Mouse (Mus musculus) stomach, embryonic 14.5 days (tissue): ENCODE results near the gene Src. TPM values are rescaled to one million over a fixed set of nuclear protein-coding genes. Genes with fewer than 3 reads are reported as not detected.

Experiments used
- ATAC-seq: fragments of 200-750 bp; cut with Nextera tagmentation; 2 replicates; pipeline ENCODE4 v1.8.0; 2017; ENCODE audit warnings: low read depth, moderate TSS enrichment; ENCODE audit not compliant: insufficient number of reproducible peaks, insufficient read depth, low FRiP score
- H3K27ac ChIP-seq: fragments of 300-500 bp; sonication (generic); 2 replicates; pipeline ENCODE4 v1.5.1; 2014; ENCODE audit warnings: mild to moderate bottlenecking, low read length, moderate library complexity, mixed read lengths
- H3K27me3 ChIP-seq: fragments of 300-500 bp; sonication (generic); 2 replicates; pipeline ENCODE4 v1.6.1; 2014; ENCODE audit warnings: low read length, control low read depth, mixed read lengths; ENCODE audit not compliant: control insufficient read depth, insufficient read depth
- H3K36me3 ChIP-seq: fragments of 300-500 bp; sonication (generic); 2 replicates; pipeline ENCODE4 v1.6.1; 2014; ENCODE audit warnings: mild to moderate bottlenecking, control low read depth, low read length, moderate library complexity, mixed read lengths; ENCODE audit not compliant: control insufficient read depth, insufficient read depth
- H3K4me1 ChIP-seq: fragments of 300-500 bp; sonication (generic); 2 replicates; pipeline ENCODE4 v1.6.1; 2014; ENCODE audit warnings: low read length, control low read depth, mixed read lengths; ENCODE audit not compliant: control insufficient read depth, insufficient read depth
- H3K4me2 ChIP-seq: fragments of 300-500 bp; sonication (generic); replicated peaks from 2 replicates; pipeline ENCODE4 v1.6.1; 2014; ENCODE audit warnings: low read depth, low read length, control low read depth
- H3K4me3 ChIP-seq: fragments of 300-500 bp; sonication (generic); 2 replicates; pipeline ENCODE4 v1.5.1; 2014; ENCODE audit warnings: low read depth, low read length, control low read depth
- H3K9ac ChIP-seq: fragments of 300-500 bp; sonication (generic); replicated peaks from 2 replicates; pipeline ENCODE4 v1.6.1; 2014; ENCODE audit warnings: low read depth, mild to moderate bottlenecking, control low read depth, low read length, moderate library complexity, mixed read lengths
- H3K9me3 ChIP-seq: fragments of 300-500 bp; sonication (generic); 2 replicates; pipeline ENCODE4 v1.6.1; 2016; ENCODE audit warnings: low read depth, low read length, control low read depth; ENCODE audit not compliant: control insufficient read depth
- WGBS: fragments of 180-500 bp; shearing (Covaris S2); extraction: QIAGEN DNeasy Blood & Tissue Kit; methylation state at CpG from one replicate; pipeline ENCODE4 v1.1.7; 2014; 5-methylcytosine and 5-hydroxymethylcytosine counted together
- polyA plus RNA-seq: library from polyadenylated mRNA; unstranded; fragments of >200 nt; fragmentation: Nextera tagmentation; extraction: Ambion mirVana; gene quantifications from 2 replicates; pipeline ENCODE4 v1.2.1, GENCODE M21; 2014

Src gene
- polyA plus RNA-seq, 1 experiment from 2014 or later: 17.1 TPM

GRCm38 (mm10) chr2:157419506-157419905 is 1.3 kb downstream of the Src start:
- Histone ChIP-seq H3K27ac (no peak overlapping the region), H3K27me3 (no peaks in the 10 kb centered on the region), H3K4me1 (peaks cover 24% of the 10 kb centered on the region), H3K9me3 (no peaks in the 10 kb centered on the region), H3K4me2 (no peak overlapping the region), H3K9ac (no peak overlapping the region), H3K36me3 (no peaks in the 10 kb centered on the region), H3K4me3 (no peak overlapping the region)
- ATAC-seq: no peak

- H3K9ac ChIP-seq: no peak overlapping the region
- H3K9me3 ChIP-seq: no peaks in the 10 kb centered on the region
- H3K27ac ChIP-seq: no peak overlapping the region
- H3K4me1 ChIP-seq: peaks cover 30% of the 10 kb centered on the region
- H3K4me2 ChIP-seq: no peak overlapping the region
- ATAC-seq: no peak
- no peaks in the 10 kb centered on the region for H3K36me3 ChIP-seq
- 81% methylated on average over 4 of the region's 4 CpGs for WGBS
- H3K4me3 ChIP-seq: no peak overlapping the region
- H3K27me3 ChIP-seq: no peaks in the 10 kb centered on the region
Measured at GRCm38 (mm10) chr2:157420404-157420803, 2.2 kb downstream of the Src start.

GRCm38 (mm10) chr2:157422062-157422655 is 3.9 kb downstream of the Src start:
- H3K4me1 ChIP-seq: peaks cover 40% of the 10 kb centered on the region

GRCm38 (mm10) chr2:157422854-157423705 is 4.8 kb downstream of the Src start:
- Histone ChIP-seq H3K9me3 (no peaks in the 10 kb centered on the region), H3K9ac (peak overlapping the region; percentile 99), H3K4me2 (peak overlapping the region; percentile 84), H3K27me3 (no peaks in the 10 kb centered on the region), H3K4me3 (peak overlapping the region; percentile 88), H3K4me1 (peaks cover 40% of the 10 kb centered on the region), H3K36me3 (peaks cover 2% of the 10 kb centered on the region; the same call in 1 of the 2 replicates), H3K27ac (peak overlapping the region; percentile 94)
- ATAC-seq: peak; percentile 65
- WGBS: 38% methylated on average over 11 of the region's 11 CpGs

More at GRCm38 (mm10) chr2:157422062-157422655, 3.9 kb downstream of the Src start:
- ATAC-seq: no peak
- WGBS: 59% methylated on average over 11 of the region's 11 CpGs
- Histone ChIP-seq H3K9me3 (no peaks in the 10 kb centered on the region), H3K4me3 (no peak overlapping the region), H3K36me3 (no peaks in the 10 kb centered on the region; the same call in 1 of the 2 replicates), H3K4me2 (no peak overlapping the region), H3K9ac (no peak overlapping the region), H3K27me3 (no peaks in the 10 kb centered on the region), H3K27ac (peak overlapping the region; percentile 94)

GRCm38 (mm10) chr2:157423706-157424125 is 5.5 kb downstream of the Src start:
- 7% methylated on average over 21 of the region's 21 CpGs for whole genome bisulfite sequencing
- Histone ChIP-seq H3K4me1 (peaks cover 34% of the 10 kb centered on the region), H3K27ac (peak overlapping the region; percentile 94), H3K4me2 (peak overlapping the region; percentile 84), H3K4me3 (peak overlapping the region; percentile 88), H3K9me3 (no peaks in the 10 kb centered on the region), H3K27me3 (no peaks in the 10 kb centered on the region), H3K9ac (peak overlapping the region; percentile 99), H3K36me3 (peaks cover 7% of the 10 kb centered on the region; the same call in 1 of the 2 replicates)
- ATAC-seq: no peak

GRCm38 (mm10) chr2:157424126-157424903 is 6.1 kb downstream of the Src start:
- Histone ChIP-seq H3K4me3 (peak overlapping the region; percentile 88), H3K27me3 (no peaks in the 10 kb centered on the region), H3K9me3 (no peaks in the 10 kb centered on the region), H3K9ac (peak overlapping the region; percentile 99), H3K27ac (peak overlapping the region; percentile 94), H3K4me1 (peaks cover 34% of the 10 kb centered on the region), H3K36me3 (peaks cover 7% of the 10 kb centered on the region; the same call in 1 of the 2 replicates), H3K4me2 (peak overlapping the region; percentile 84)
- ATAC-seq: no peak
- WGBS: under 1% methylated on average over 57 of the region's 98 CpGs

- Histone ChIP-seq H3K27me3 (no peaks in the 10 kb centered on the region), H3K36me3 (peaks cover 7% of the 10 kb centered on the region; the same call in 1 of the 2 replicates), H3K9ac (peak overlapping the region; percentile 99), H3K27ac (peak overlapping the region; percentile 94), H3K4me3 (peak overlapping the region; percentile 88), H3K4me1 (peaks cover 38% of the 10 kb centered on the region), H3K4me2 (peak overlapping the region; percentile 84), H3K9me3 (no peaks in the 10 kb centered on the region)
- WGBS: 50% methylated on average over 16 of the region's 16 CpGs
- ATAC-seq: no peak
Measured at GRCm38 (mm10) chr2:157424904-157425642, 6.8 kb downstream of the Src start.
